Mouse (Mus musculus): ENCODE data around the gene Sgms1. TPM values are rescaled to one million over a fixed set of nuclear protein-coding genes. Genes with fewer than 3 reads are reported as not detected.
A peak's percentile ranks its signal among the peaks of the same experiment; 100 is the strongest.
"Not testable (repeated sequence)": the region's sequence is repeated elsewhere in the genome, so short reads cannot be mapped to it uniquely, and the experiment has no call there.

Sgms1 gene
- total RNA-seq, 2 experiments from 2014 or later = 55.3 to 63.9 TPM

- DNase-seq = no peak
Observed at GRCm38 (mm10) chr19:32383738-32384137, 5.8 kb downstream of the Sgms1 start.

DNA sequence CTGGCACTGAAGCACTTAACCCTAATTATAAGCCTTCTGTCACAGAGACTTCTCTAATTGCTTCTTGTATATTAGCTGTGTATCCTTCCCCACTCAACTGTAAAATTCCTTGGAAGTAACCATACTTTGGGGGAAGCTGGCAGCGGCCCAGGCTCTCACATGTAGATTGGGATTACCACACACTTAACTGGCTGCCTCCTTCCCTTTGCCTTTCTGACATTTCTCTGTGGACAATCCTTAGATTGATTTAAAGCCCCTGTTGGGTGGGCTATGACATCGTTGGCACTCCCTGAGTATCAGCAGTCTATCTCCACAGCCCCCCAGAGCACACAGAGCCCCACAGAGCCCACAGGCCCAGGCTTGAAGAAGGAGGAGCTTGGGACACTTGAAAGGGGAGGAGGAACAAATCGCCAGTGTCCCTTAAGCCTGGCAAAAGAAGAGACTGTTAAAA is 8.0 kb downstream of the Sgms1 start:
- DNase-seq = no peak

DNA sequence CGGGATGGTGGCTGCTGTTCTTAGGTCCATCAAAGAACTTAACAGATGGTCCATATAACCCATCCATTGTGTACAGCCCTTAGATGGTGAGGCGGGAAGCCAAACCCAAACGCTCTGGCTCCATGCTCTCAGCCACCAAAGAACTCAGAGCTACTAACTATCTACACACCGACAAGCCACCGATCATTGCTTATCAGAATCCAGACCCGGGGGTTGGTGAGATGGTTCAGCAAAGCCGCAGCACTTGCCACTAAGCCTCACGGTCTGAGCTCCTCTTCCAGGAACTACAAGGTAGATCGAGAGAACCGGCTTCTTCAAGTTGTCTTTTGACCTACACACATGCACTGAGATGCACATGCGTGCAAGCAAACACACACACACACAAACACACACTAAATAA is 8.8 kb downstream of the Sgms1 start:
- DNase-seq = no peak

GRCm38 (mm10) chr19:32379239-32379920 is 10.1 kb downstream of the Sgms1 start:
- DNase-seq = peak in 1 of 2 experiments; percentile 46

DNA sequence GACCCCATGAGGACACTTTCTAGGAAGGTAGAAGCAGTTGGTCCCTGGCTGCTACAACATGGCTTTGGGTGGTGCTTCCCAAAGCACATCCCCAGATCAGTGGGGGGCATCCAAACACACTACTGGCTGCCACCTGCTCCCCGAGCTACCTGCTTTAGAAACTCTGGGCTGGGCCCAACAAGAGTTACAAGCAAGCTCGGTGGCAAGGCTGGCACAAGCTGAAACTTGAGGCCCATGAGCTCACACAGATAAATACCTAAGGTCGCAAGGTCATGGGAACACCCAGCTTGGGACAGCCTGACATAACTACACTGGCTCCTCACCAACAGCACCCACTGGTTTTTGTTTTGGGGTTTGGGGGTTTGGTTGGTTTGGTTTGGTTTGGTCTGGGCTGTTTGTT is 10.9 kb downstream of the Sgms1 start:
- no peak for DNase-seq

- DNase-seq = no peak
Observed at GRCm38 (mm10) chr19:32377701-32378325, 11.7 kb downstream of the Sgms1 start.

GRCm38 (mm10) chr19:32376886-32377535 is 12.5 kb downstream of the Sgms1 start:
- peak; percentile 75 to 88 for DNase-seq

DNA sequence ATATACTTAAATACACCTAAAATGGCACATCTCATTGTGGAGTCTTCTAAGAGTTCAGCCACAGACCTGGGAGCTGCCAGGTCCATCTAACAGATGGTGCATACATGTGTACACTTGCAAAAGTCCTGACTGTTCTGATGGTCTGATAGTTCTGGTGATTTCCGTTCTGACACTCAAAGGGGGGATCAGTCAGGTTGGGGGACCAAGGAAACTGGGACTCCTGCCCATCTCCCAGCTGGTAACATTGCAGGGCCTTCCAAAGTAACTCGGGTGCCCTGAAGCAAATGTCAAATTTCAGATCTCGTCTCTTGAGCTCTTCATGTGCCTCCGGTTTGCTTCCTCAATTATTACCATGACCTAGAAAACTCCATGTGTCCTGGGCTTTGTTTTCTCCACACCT is 13.5 kb downstream of the Sgms1 start:
- DNase-seq = no peak

GRCm38 (mm10) chr19:32375473-32375985 is 14.0 kb downstream of the Sgms1 start:
- no peak for DNase-seq

GRCm38 (mm10) chr19:32374751-32375150 is 14.8 kb downstream of the Sgms1 start:
- DNase-seq = no peak

DNA sequence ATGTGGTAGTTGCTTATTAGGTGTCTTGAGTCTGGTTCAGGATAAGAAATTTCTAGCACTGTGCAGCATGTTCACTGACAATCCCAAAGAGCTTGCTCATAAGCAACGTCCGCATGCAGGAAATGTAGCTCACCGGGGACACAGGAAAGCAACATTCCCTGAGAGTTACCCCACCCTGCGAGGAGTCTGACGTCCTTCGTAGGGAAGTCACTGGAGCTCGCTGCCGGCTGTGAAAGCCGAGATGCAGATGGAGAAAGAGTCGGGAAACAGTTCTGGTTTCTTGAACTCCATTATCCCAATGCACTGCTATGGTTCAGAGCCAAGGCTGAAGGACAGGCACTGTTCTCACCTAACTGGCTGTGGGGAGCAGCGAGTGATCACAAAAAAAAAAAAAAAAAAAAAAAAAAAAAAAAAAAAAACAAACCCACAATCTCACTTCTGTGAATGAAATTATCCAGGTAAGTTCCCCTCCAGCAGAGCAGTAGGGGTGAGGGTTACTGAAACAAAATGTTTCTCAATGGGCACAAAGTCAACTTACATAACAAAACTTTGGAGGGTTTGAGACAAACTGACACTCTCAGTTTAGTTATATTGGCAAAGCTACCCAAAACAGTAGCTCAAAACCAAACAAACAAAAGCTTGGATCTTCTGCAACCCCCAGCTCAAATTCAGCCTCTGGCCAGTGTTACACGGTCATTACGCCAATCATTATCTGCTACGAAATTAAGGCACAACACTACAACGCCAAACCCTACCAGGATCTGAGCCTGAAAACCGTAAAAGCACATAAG is 15.5 kb downstream of the Sgms1 start:
- peak; percentile 59 to 79 for DNase-seq

GRCm38 (mm10) chr19:32372373-32372772 is 17.1 kb downstream of the Sgms1 start:
- DNase-seq = peak; percentile 84 to 90

- no peak for DNase-seq
Observed at GRCm38 (mm10) chr19:32367333-32367732, 22.2 kb downstream of the Sgms1 start.

DNA sequence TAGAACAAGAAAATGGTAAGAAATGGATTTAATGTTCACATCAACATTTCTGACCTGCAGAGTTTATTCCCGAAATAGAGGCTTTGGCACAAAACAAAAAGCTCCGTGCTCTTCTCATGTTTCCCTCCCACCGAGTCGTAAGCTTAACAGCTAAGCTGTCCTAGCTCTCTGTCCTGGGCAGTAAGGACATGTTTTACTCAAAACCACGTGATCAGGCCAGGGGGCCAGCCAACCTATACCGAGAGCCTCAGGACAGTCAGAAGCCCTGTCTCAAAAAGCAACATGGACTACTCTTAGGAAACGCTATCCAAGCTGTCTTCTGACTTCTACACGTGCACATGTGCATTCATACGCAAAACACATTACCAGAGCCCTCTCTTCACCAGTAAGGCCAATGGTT is 23.1 kb downstream of the Sgms1 start:
- DNase-seq = peak in 1 of 2 experiments; percentile 37

DNA sequence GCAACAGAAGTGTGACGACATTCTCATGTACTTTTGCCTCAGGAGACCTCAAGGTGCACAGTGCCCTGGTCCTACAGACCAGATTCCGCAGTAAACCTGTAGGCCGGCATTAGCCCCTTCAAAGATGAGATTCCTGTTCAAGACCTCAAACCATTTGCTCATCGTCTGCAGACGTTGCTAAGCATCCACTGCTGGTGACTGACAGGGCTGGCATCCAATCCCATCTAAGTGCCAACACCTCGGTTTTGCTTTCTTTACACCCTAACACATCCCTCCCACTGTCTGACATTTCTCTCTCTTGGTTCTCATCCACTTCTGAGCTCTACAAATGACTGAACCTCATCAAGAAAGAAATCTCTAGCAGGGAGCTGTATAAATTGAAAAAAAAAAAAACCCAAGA is 24.4 kb downstream of the Sgms1 start:
- DNase-seq = peak in 1 of 2 experiments; percentile 3

GRCm38 (mm10) chr19:32363587-32363986 is 25.9 kb downstream of the Sgms1 start:
- DNase-seq = peak in 1 of 2 experiments; percentile 2

- DNase-seq = peak in 1 of 2 experiments; percentile 7
Observed at GRCm38 (mm10) chr19:32362520-32362919, 27.0 kb downstream of the Sgms1 start.

GRCm38 (mm10) chr19:32360989-32361698 is 28.4 kb downstream of the Sgms1 start:
- DNase-seq = no peak

- no peak for DNase-seq
Observed at GRCm38 (mm10) chr19:32360546-32360945, 29.0 kb downstream of the Sgms1 start.

DNA sequence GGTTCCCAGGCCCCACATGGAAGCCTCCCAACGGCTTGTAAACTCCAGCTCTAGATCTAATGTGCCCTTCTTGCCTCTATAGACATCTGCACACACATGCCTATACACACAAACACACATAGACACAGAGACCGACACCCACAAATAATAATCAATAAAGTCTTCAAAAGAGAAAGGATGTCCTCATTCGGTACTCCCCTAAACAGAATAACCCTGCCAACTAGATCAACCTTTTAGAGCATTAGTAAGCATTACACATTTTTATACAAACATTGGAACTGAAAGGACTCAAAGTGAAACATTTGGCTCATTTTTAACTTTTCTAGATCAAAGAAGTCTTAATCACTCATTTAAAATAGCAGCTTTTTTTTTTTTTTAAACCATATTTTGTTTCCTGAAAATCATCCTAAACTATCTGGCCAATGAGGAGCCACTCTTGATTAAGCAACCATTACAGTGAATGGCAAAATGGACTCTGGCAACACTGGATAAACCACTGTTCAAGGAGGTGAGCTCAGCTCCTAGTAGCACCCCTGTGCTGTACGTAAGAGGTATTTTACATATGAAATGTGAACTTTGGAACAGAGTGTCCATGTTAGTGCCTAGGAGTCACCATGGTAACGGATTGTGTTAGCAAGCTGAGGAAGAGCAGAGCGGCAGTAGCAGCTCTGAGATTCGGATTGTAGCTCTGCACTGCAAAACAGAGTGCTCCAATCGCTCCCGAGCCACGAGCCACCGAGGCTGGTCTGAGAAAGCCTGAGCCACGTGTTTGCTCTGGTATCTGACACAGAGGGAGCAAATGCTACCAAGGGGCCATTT is 30.6 kb downstream of the Sgms1 start:
- peak in 1 of 2 experiments; percentile 3 for DNase-seq

- DNase-seq = not testable (repeated sequence)
Observed at GRCm38 (mm10) chr19:32358011-32358410, 31.5 kb downstream of the Sgms1 start.

Data from heart, adult 18-20 months (tissue).